Mouse (Mus musculus) hindbrain, embryonic 14.5 days (tissue): ENCODE measurements around the gene Gm10642. TPM values are rescaled to one million over a fixed set of nuclear protein-coding genes. Genes with fewer than 3 reads are reported as not detected.

Experiments
- polyA plus RNA-seq: library from polyadenylated mRNA; unstranded; fragments of >200 nt; fragmentation: Nextera tagmentation; extraction: Ambion mirVana; gene quantifications from 2 replicates; pipeline ENCODE4 v1.2.1, GENCODE M21; 2014

Gm10642 gene
- polyA plus RNA-seq, 1 experiment from 2014 or later, result 1.0 TPM

Other genes starting within 250 kb of the Gm10642 start
- 27.9 and 28.1 TPM in 2 replicates for gene Ccnb2, start 234.7 kb upstream of the Gm10642 start, polyA plus RNA-seq
- gene Rnf111, start 152.5 kb upstream of the Gm10642 start, polyA plus RNA-seq, result 31.8 and 33.0 TPM in 2 replicates
- 50.8 and 58.1 TPM in 2 replicates for gene Sltm, start 113.5 kb upstream of the Gm10642 start, polyA plus RNA-seq
- 25.4 and 27.6 TPM in 2 replicates for gene Mindy2, start 923 bp downstream of the Gm10642 start, polyA plus RNA-seq
- 55.3 and 56.2 TPM in 2 replicates for gene Adam10, start 22.7 kb downstream of the Gm10642 start, polyA plus RNA-seq